Mouse (Mus musculus) megakaryocyte progenitor cell, adult 5-6 weeks (primary cell): Measurements from ENCODE around the gene Arhgef5. TPM values are rescaled to one million over a fixed set of nuclear protein-coding genes. Genes with fewer than 3 reads are reported as not detected.
"Not testable (repeated sequence)": the region's sequence is repeated elsewhere in the genome, so short reads cannot be mapped to it uniquely, and the experiment has no call there.

Experiments
- ATAC-seq: replicated peaks from 2 replicates; pipeline ENCODE4 v1.8.0; 2016; ENCODE audit warnings: mild to moderate bottlenecking, moderate TSS enrichment, inconsistent platforms; ENCODE audit not compliant: poor library complexity
- total RNA-seq, 2 experiments: library from RNA; stranded (forward) in 1 of 2; stranded (reverse) in 1 of 2; fragments of 157-497, 149-512 nt in 1 of 2; fragments of 200-1000 nt in 1 of 2; gene quantifications; 2 replicates each; pipeline versions ENCODE4 v1.2.3 to v1.2.4; 2015 to 2017

The Arhgef5 gene
- total RNA-seq (2015) (1.4 and 1.8 TPM in 2 replicates), total RNA-seq (2017) (1.5 and 2.5 TPM in 2 replicates)

DNA sequence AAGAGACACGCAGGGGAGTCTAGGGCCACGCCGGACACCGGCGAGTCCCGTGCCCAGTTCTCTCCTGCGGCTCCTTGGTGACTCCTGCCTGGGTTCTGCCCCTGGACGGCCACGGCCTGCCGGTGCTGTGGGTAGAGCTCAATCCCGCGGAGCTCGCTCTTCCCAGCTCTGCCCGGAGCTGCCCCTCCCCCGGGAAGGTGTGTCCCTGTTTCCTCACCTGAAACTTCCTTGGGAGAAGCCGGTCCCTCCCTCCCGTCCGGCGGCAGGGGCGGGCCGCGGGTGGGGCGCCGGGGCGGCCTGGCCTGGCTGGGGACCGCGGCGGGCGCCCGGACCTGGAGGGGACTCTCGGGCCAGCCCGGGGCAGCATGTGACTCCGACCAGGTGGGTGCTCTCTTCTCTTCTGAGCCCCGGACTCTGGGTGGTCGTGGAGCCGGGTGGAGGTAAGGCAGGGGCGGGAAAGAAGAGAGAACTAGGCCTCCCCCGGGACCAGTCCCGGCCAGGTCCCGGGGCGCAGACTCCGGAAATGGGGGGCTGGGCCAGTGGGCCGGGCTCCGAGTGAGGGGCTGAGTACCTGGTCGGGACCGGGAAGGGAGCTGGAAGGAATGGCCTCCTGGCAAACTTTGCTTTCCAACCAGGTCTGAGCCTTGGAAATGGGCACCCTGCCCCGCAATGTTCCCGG is at the start of gene Arhgef5:
Arhgef5 (plus strand) TSS at position 220 of the 679 bp plus-strand sequence.
- peak; percentile 42 for ATAC-seq

GRCm38 (mm10) chr6:43231255-43231654 is 34.1 kb upstream of the Arhgef5 start, which contains the start of gene Olfr47:
Gene Olfr47, plus strand, starts transcription at chr6:43231529.
- ATAC-seq, result not testable (repeated sequence)

- peak; percentile 89 for ATAC-seq
These were observed 23.3 kb upstream of the Arhgef5 start for GRCm38 (mm10) chr6:43242061-43242460.

DNA sequence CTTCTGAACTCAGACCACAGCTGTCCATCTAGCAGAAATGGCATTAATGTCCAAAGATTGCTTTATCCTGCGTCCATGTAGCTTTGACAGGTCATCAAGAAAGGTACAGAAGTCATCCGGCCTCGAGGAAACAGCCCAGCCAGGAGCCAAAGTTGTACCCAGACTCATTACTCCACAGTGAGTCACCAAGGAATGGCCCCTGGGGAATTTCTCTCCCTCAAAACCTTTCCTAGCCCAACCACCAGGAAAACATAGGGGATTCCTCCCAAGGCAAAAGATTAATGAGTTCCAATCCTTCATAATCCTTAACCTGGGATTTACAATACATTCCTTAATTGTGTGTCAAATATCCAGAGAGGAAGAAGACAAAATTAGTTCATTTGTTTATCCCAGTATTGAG is 18.0 kb upstream of the Arhgef5 start:
- no peak for ATAC-seq

DNA sequence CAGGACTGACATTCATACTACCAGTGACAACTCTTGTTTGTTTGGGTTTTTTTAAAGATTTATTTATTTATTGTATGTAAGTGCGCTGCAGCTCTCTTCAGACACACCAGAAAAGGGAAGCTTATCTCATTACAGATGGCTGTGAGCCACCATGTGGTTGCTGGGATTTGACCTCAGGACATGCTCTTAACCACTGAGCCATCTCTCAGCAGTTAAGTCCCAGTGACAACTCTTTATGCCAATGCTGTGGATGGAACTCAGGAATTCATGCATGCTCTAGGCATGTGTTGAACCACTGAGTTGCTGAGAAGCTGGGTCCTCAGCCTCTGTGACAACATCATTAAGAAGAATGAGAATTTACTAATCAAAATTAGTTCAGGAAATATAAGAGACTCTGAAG is 12.4 kb upstream of the Arhgef5 start:
- peak; percentile 64 for ATAC-seq

- peak; percentile 78 for ATAC-seq
These were observed 11.0 kb upstream of the Arhgef5 start for GRCm38 (mm10) chr6:43254193-43254926.

GRCm38 (mm10) chr6:43260756-43261155 is 4.6 kb upstream of the Arhgef5 start:
- peak; percentile 19; the same call in 1 of the 2 replicates for ATAC-seq

GRCm38 (mm10) chr6:43266356-43266755 is 974 bp downstream of the Arhgef5 start:
- peak; percentile 69 for ATAC-seq

DNA sequence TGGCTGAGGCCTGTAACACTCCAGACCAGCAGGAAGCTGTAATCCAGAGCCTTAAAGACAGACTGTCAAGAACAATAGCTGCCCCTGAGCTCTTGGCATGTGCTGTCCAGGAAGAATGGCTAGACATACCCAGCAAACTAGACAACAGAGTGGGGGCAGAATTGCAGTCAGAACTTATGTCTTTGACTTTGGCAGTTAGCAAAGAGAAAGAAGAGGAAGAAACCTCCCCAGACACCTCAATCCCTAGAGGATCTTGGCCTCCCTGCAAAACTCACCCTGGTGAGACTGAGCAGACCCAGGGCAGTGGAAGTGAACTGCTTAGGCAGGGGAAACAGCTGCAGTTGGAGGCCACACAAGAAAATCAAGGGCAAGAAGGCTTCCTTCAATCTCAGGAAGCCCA is 7.2 kb downstream of the Arhgef5 start:
- ATAC-seq, result no peak

DNA sequence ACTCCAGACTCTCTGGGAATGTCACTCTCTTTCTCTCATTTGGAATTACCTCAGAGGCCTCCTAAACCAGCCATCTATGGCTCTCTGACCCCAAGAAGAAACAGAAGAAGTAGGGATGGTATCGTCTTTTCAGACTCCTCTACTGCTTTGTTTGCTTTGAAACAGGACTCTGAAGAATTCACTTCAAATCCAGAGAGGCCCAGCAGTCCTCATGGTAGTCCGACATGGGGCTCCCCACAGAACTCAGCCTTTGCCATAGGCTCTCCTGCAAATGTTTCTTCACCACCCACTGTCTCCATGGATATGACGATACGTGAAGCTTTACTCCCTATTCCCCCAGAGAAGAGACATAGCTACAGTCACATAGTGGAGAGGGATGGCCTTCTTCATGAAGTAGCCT is 8.7 kb downstream of the Arhgef5 start:
- no peak for ATAC-seq

- ATAC-seq, result peak; percentile 70
These were observed 12.9 kb downstream of the Arhgef5 start for GRCm38 (mm10) chr6:43278247-43278646.

GRCm38 (mm10) chr6:43280481-43280880 is 15.1 kb downstream of the Arhgef5 start:
- no peak for ATAC-seq

DNA sequence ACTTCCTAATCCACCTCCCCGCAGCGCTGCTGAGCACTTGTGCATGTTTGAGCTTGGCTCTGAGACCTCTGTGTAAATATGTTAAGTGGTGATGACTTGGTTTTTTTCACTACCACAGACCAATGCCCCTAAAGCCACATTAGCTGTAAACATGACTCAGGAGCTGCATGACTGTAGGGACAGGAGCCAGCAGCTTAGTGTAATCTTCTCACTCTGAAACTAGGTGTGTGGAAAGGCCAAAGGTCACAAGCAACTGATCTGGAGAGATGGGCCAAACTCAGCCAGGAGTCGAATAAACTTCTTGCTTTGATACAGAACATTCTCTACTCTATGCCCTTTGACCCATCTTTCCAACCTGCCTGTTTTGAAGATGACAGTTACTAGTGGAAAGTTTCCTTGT is 26.7 kb downstream of the Arhgef5 start:
- ATAC-seq, result peak; percentile 74

DNA sequence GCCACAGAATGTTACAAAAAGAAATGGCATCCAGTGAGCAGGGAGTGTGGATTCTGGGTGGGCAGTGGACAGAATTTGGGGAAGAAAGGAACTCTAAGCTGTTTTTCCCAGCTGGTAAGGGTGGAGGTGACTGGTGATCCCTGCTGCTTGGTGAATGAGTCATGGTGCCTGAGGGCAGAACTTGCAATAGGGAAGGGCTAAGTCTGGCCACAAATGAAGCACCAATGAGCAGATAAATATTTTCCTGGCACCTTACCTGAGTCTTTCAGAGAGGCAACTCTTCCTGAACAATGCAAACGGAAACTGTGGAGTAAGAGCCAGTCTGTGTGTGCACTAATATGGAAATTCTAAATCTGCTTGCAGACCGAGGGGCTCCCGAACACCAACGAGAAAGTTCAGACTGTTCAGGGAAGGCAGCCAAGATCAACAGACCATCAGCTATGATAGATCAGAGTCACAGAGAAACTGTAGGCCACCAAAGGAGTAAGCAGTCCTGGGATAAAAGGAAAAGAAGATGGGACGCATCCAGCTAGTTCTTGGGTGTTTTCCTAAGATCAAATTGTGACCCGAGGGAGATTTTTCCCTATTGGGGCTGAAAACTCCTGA is 27.2 kb downstream of the Arhgef5 start:
- ATAC-seq, result no peak

DNA sequence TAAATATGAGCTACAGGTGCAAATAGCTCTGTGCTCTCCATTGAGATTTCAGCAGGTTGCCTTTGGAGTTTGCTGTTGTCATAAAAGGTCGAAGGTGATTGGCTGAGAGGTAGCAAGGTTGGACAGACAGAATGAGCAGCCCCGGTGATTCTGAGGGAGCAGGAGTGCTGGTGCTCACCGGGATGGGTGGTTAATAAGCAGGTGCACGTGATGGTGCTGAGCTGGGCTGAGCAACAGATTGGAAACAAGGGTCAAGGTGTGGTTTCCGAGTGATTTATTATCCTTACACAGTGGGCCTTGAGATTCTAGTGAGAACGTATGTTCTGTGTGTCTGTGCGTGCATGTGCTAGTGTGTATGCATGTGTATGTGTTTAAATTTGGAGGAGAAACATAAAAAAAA is 27.8 kb downstream of the Arhgef5 start:
- no peak for ATAC-seq

DNA sequence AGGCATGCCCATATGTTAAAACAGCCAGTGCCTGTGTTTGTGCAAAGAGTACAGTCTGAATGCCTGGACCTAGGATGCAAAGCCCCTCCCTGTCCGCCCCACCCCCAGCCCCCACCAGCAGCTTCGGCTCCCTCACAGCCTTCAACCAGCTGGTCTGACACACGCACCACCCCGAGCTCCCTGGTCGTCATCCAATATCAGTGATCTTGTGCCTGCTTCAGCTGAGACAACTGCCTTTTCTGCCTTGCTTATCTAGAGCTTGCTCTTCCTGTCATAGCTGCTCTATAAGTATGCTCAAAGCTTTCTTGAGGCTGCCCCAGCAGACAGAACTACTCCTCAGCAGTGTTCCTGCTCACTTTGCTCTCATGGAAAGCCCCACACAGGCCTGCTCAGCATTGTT is 30.5 kb downstream of the Arhgef5 start:
- ATAC-seq, result peak; percentile 52

DNA sequence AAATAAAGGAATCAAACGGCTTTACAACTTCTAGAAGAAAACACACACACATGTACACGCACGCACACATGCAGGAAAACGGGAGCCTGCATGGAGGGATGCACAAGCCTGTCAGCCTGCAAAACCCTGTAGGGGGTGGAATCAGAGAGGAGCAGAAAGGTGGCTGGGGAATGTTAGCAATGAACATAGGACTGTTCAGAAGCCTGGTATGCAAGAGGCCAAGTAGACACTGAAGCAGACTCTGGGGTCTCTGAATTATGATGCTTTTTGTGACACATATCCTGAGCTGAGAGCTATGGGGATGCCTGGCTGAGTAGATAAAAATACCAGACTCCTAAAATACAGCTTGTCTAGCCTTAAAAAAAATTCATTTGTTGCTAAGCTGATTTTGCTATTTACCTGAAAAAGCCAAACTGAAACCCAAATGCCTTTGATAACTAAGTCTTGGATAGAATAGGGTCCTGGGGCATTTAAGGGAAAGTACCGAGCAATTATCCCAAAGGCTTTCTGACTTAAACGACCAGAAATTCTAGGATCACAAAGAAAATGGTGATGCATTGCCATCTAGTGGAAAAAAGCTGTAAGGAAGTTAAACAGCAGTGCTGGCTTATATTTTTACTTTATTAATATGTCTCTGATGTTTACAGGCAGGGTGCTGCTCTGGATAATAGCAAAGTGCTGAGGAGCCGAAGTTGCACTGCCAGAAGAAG is 31.6 kb downstream of the Arhgef5 start:
- peak; percentile 70 for ATAC-seq

DNA sequence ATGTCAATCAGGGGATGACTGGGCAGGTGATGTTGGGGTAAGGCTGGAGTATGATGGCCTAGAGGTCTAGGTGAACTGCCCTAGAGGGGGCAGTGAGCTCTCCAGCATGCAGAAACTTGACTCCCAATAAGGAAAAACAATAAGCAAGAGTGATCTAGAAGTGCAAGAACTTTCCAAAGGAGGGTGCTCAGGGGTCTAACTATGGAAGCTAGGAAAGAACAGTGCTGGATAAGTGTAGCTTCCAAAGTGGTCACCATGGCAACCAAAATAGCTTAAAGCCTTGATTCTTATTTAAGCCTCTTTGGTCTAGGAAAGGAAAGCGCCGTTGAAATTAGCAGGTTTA is 32.1 kb downstream of the Arhgef5 start:
- peak; percentile 15; the same call in 1 of the 2 replicates for ATAC-seq

DNA sequence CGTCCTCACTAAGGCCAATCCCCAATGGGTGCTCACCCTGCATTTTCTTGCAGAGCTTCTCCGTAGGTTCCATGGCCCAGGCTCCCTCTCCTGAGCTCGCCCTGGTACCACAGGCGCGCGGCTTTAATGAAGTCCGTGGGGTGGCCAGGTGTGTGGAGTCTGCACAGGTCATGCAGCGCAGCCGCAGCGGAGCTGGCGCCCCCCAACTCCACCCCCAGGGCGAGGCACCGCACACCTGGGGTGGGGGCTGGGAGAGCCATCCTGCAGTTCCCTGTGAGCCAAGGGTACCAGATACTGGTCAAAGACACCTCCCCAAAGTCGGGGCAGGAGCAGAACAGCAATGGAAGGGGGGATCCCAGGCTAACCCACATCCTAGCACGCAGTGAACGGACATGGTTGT is 44.1 kb downstream of the Arhgef5 start, which contains the start of gene Nobox:
Nobox (minus strand) TSS at position 101 of the 400 bp plus-strand sequence.
- ATAC-seq, result no peak

DNA sequence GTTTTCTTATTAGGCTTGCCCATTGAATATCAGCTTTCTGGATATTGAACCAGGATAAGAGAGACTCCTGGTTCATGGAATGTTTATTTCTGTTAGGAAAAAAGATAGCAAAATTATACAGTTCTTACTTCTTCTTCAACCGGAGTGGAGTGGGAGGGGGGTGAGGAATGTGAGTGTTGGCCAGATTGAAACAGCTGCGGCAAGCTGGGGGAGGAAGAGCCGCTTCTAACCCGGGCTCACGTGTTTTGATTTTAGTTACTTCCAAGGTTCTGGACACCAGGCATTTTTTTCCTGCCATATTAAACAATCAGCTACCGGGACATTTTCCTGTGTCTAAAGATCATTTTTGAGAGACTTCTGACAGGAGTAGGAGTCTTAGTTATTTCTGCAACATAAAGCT is 44.7 kb downstream of the Arhgef5 start:
- no peak for ATAC-seq

- no peak for ATAC-seq
These were observed 47.2 kb downstream of the Arhgef5 start for GRCm38 (mm10) chr6:43312546-43312945.
